Mouse (Mus musculus): ENCODE data around the gene Snx7.

Gene Snx7

GRCm38 (mm10) chr3:117868637-117869323 lies at the start of gene Snx7:
Gene Snx7 (minus strand): TSS chr3:117868936.
- DNase-seq (ENCODE audit: low spot score in 2 of 2), result peak; percentile 49 to 75

- DNase-seq (ENCODE audit: low spot score in 2 of 2), result no peak
These were observed 46.7 kb upstream of the Snx7 start for GRCm38 (mm10) chr3:117915420-117915819.

GRCm38 (mm10) chr3:117893736-117894135 lies 25.0 kb upstream of the Snx7 start:
- no peak for DNase-seq (ENCODE audit: low spot score in 2 of 2)

- DNase-seq (ENCODE audit: low spot score in 2 of 2), result no peak
These were observed 6.7 kb upstream of the Snx7 start for GRCm38 (mm10) chr3:117875450-117875849.

- DNase-seq (ENCODE audit: low spot score in 2 of 2), result no peak
These were observed 4.6 kb upstream of the Snx7 start for GRCm38 (mm10) chr3:117873209-117873863.

GRCm38 (mm10) chr3:117869324-117869715 lies 584 bp upstream of the Snx7 start:
- DNase-seq (ENCODE audit: low spot score in 2 of 2), result no peak

- no peak for DNase-seq (ENCODE audit: low spot score in 2 of 2)
These were observed 645 bp downstream of the Snx7 start for GRCm38 (mm10) chr3:117868091-117868490.

GRCm38 (mm10) chr3:117866696-117867407 lies 1.9 kb downstream of the Snx7 start:
- DNase-seq (ENCODE audit: low spot score in 2 of 2), result no peak

GRCm38 (mm10) chr3:117865621-117866020 lies 3.1 kb downstream of the Snx7 start:
- no peak for DNase-seq (ENCODE audit: low spot score in 2 of 2)

GRCm38 (mm10) chr3:117862951-117863350 lies 5.8 kb downstream of the Snx7 start:
- no peak for DNase-seq (ENCODE audit: low spot score in 2 of 2)

- DNase-seq (ENCODE audit: low spot score in 2 of 2), result no peak
These were observed 6.7 kb downstream of the Snx7 start for GRCm38 (mm10) chr3:117861977-117862434.

- no peak for DNase-seq (ENCODE audit: low spot score in 2 of 2)
These were observed 9.7 kb downstream of the Snx7 start for GRCm38 (mm10) chr3:117858996-117859395.

GRCm38 (mm10) chr3:117853729-117854128 lies 15.0 kb downstream of the Snx7 start:
- no peak for DNase-seq (ENCODE audit: low spot score in 2 of 2)

- DNase-seq (ENCODE audit: low spot score in 2 of 2), result no peak
These were observed 16.7 kb downstream of the Snx7 start for GRCm38 (mm10) chr3:117852054-117852361.

- no peak for DNase-seq (ENCODE audit: low spot score in 2 of 2)
These were observed 17.3 kb downstream of the Snx7 start for GRCm38 (mm10) chr3:117851278-117852053.

GRCm38 (mm10) chr3:117848866-117849265 lies 19.9 kb downstream of the Snx7 start:
- DNase-seq (ENCODE audit: low spot score in 2 of 2), result no peak

GRCm38 (mm10) chr3:117842658-117843057 lies 26.1 kb downstream of the Snx7 start:
- DNase-seq (ENCODE audit: low spot score in 2 of 2), result no peak

- no peak for DNase-seq (ENCODE audit: low spot score in 2 of 2)
These were observed 28.7 kb downstream of the Snx7 start for GRCm38 (mm10) chr3:117839867-117840545.

GRCm38 (mm10) chr3:117838020-117838419 lies 30.7 kb downstream of the Snx7 start:
- DNase-seq (ENCODE audit: low spot score in 2 of 2), result no peak

- DNase-seq (ENCODE audit: low spot score in 2 of 2), result no peak
These were observed 42.1 kb downstream of the Snx7 start for GRCm38 (mm10) chr3:117826486-117827200.

GRCm38 (mm10) chr3:117823218-117823617 lies 45.5 kb downstream of the Snx7 start:
- no peak for DNase-seq (ENCODE audit: low spot score in 2 of 2)
